Mouse (Mus musculus) liver, embryonic 14.5 days (tissue): ENCODE data around the gene Dnah8. TPM values are rescaled to one million over a fixed set of nuclear protein-coding genes. Genes with fewer than 3 reads are reported as not detected.

Experiments
- ATAC-seq: fragments of 200-750 bp; cut with Nextera tagmentation; 2 replicates; pipeline ENCODE4 v1.8.0; 2017; ENCODE audit warnings: moderate number of reproducible peaks, mild to moderate bottlenecking, moderate library complexity; ENCODE audit not compliant: insufficient read depth
- DNase-seq, 3 experiments: peaks; one replicate each; pipeline ENCODE4 v3.0.0-alpha.2; 2012 to 2013; ENCODE audit warnings: low read depth in 3 of 3, low spot score in 3 of 3
- H3K27ac ChIP-seq: fragments of 300-500 bp; sonication (generic); 2 replicates; pipeline ENCODE4 v1.5.1; 2014; ENCODE audit warnings: moderate library complexity, mild to moderate bottlenecking, control low read depth, inconsistent platforms
- H3K27me3 ChIP-seq: fragments of 300-500 bp; sonication (generic); 2 replicates; pipeline ENCODE4 v1.6.1; 2014; ENCODE audit warnings: mild to moderate bottlenecking, low read length, moderate library complexity; ENCODE audit not compliant: control insufficient read depth, insufficient read depth
- H3K36me3 ChIP-seq: fragments of 300-500 bp; sonication (generic); replicated peaks from 2 replicates; pipeline ENCODE4 v1.6.1; 2014; ENCODE audit warnings: low read depth; ENCODE audit not compliant: control insufficient read depth, insufficient read depth
- H3K4me1 ChIP-seq, 2 experiments: fragments of 200-500 bp in 1 of 2; fragments of 300-500 bp in 1 of 2; sonication (generic) in 1 of 2; replicated peaks; 2 replicates each; pipeline ENCODE4 v1.6.1; 2012 to 2014; ENCODE audit warnings: antibody characterized with exemption in 1 of 2, inconsistent platforms in 1 of 2, low read length in 1 of 2; ENCODE audit not compliant: control insufficient read depth in 2 of 2, insufficient read depth in 2 of 2
- H3K4me2 ChIP-seq: fragments of 300-500 bp; sonication (generic); 2 replicates; pipeline ENCODE4 v1.6.1; 2014; ENCODE audit warnings: low read depth, mild to moderate bottlenecking, control low read depth, moderate library complexity
- H3K4me3 ChIP-seq, 2 experiments: fragments of 200-500 bp in 1 of 2; fragments of 300-500 bp in 1 of 2; sonication (generic) in 1 of 2; 2 replicates each; pipeline ENCODE4 v1.5.1; 2012 to 2014; ENCODE audit warnings: low read depth in 2 of 2, low read length in 2 of 2, mild to moderate bottlenecking in 2 of 2, control low read depth in 1 of 2, inconsistent platforms in 1 of 2, moderate library complexity in 1 of 2; ENCODE audit not compliant: insufficient read depth in 1 of 2
- H3K9ac ChIP-seq: fragments of 300-500 bp; sonication (generic); replicated peaks from 2 replicates; pipeline ENCODE4 v1.6.1; 2014; ENCODE audit warnings: mild to moderate bottlenecking, control low read depth, moderate library complexity
- H3K9me3 ChIP-seq: fragments of 300-500 bp; sonication (generic); 2 replicates; pipeline ENCODE4 v1.6.1; 2016; ENCODE audit warnings: low read length, mixed read lengths; ENCODE audit not compliant: control insufficient read depth
- CTCF ChIP-seq: IDR thresholded peaks from 2 replicates; pipeline ENCODE4 v1.5.1; 2016; ENCODE audit warnings: antibody characterized with exemption, low read depth, control low read depth
- EP300 ChIP-seq: IDR thresholded peaks from 2 replicates; pipeline ENCODE4 v1.6.1; 2016; ENCODE audit warnings: antibody characterized with exemption, low read depth
- WGBS: fragments of 180-500 bp; shearing (Covaris S2); extraction: QIAGEN DNeasy Blood & Tissue Kit; methylation state at CpG from one replicate; pipeline ENCODE4 v1.1.7; 2014; ENCODE audit not compliant: insufficient replicate concordance; 5-methylcytosine and 5-hydroxymethylcytosine counted together
- polyA plus RNA-seq, 2 experiments: library from polyadenylated mRNA; depleted of rRNA in 1 of 2; stranded (reverse) in 1 of 2; unstranded in 1 of 2; fragments of >200 nt; fragmentation: Nextera tagmentation in 1 of 2; extraction: Ambion mirVana in 1 of 2; gene quantifications; 2 replicates each; pipeline versions ENCODE4 v1.2.1 to v1.2.3; 2012 to 2014

Dnah8 gene
- polyA plus RNA-seq, 2 experiments = 0.83 to 1.8 TPM

DNA sequence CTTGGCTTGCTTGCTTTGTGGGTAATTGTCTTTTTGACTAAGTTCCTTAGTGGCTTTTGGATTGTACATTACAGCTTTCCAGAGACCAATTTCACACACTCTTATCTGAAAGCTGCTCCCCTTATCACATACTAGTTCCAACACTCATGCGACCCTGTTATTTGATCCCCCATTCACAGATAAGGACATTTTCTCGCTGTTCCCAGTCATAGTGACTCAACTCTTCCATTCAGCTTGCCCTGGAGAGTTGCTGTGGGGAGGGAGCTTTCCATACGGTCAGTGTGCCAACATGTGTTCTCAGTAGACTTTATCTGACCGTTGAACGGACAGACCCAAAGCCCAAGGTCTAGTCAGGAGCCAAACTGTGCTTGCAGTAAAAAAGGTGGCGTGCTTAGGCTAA lies 197.0 kb downstream of the Dnah8 start:
- H3K36me3 ChIP-seq = no peaks in the 10 kb centered on the region
- no peak overlapping the region for H3K4me3 ChIP-seq
- no peaks in the 10 kb centered on the region for H3K4me1 ChIP-seq
- no peak overlapping the region for H3K9ac ChIP-seq
- no peaks in the 10 kb centered on the region for H3K9me3 ChIP-seq
- no peak overlapping the region for H3K4me2 ChIP-seq
- TF ChIP-seq EP300 = no peak
- WGBS = 36% methylated on average over 6 of the region's 6 CpGs
- DNase-seq = no peak
- H3K27ac ChIP-seq = no peak overlapping the region
- ATAC-seq = no peak
- no peaks in the 10 kb centered on the region for H3K27me3 ChIP-seq

DNA sequence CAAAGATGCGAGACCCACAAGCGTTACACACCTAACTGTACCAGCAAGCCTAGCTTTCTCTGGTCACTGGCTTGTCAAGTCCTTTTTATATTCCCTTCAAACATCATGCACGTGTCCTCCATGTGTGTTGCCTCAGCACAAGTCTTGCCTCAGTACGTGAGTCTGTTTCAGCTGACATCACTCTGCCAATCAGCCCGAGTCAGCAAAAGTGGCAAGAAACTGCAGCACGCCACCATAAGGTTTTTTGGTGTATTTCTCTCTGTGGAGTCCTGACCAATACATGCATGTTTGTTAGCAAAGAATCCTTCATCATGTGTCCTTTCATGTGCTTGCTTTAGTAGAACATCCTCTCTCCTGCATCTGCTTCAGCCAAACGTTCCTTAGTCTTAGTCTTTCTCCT lies 200.3 kb downstream of the Dnah8 start:
- H3K4me1 ChIP-seq = no peaks in the 10 kb centered on the region
- no peak overlapping the region for H3K27ac ChIP-seq
- WGBS = 66% methylated on average over 7 of the region's 7 CpGs
- no peaks in the 10 kb centered on the region for H3K27me3 ChIP-seq
- no peak overlapping the region for H3K4me2 ChIP-seq
- H3K9ac ChIP-seq = no peak overlapping the region
- H3K4me3 ChIP-seq = no peak overlapping the region
- TF ChIP-seq EP300 (no peak), CTCF (no peak)
- ATAC-seq (no peak), DNase-seq (no peak)
- no peaks in the 10 kb centered on the region for H3K9me3 ChIP-seq
- no peaks in the 10 kb centered on the region for H3K36me3 ChIP-seq

DNA sequence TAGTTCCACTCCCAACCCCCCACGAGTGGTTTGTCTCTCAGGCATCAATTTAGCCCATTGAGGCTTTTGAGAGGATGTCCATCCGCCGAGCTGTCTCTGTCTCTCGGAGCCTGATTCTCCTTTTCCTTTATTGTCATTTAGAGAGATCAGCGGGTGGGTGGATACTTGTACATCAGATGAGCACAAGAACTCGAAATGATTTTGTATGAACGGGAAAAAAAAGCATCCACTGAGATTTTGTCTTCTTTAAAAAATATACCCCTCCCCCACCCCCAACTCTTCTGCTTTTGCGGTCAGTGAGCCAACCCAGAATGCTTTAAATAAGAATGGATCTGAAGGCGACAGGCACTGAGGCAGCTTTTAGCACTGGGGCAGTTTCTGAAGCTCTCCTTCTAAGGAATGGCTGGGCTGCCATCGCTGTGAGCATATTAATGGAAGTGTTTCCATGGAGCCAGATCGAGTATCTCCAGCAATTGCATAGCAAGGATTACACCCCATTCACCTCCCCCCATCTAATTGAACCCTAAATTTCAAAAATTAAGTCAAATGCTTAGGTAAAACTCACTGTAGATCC lies 201.7 kb downstream of the Dnah8 start:
- H3K27ac ChIP-seq = no peak overlapping the region
- H3K4me3 ChIP-seq = no peak overlapping the region
- ATAC-seq (no peak), DNase-seq (no peak)
- no peak overlapping the region for H3K4me2 ChIP-seq
- TF ChIP-seq EP300 (no peak), CTCF (no peak)
- H3K9me3 ChIP-seq = no peaks in the 10 kb centered on the region
- 47% methylated on average over 11 of the region's 11 CpGs for WGBS
- no peaks in the 10 kb centered on the region for H3K36me3 ChIP-seq
- H3K27me3 ChIP-seq = no peaks in the 10 kb centered on the region
- H3K4me1 ChIP-seq = no peaks in the 10 kb centered on the region
- no peak overlapping the region for H3K9ac ChIP-seq

DNA sequence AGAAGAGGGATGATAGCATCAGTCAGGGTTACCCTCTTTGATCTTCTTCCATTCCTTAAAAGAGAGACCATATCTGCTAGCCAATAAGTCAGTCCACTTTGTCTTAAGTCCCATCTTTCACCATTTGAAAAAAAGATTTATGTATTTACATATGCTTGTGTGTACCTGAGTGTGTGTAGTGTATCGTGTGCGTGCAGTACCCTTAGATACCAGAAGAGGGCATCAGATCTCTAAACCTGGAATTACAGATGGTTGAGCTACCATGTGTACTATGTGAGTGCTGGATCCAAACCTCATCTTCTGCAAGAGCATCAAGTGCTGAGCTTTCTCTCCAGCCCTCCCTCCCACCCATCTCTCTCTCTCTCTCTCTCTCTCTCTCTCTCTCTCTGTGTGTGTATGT lies 207.0 kb downstream of the Dnah8 start:
- Histone ChIP-seq H3K27ac (no peak overlapping the region), H3K4me1 (peaks cover 0 to 6% of the 10 kb centered on the region in 2 experiments; a peak in 1 of 4 replicates), H3K27me3 (no peaks in the 10 kb centered on the region), H3K9me3 (no peaks in the 10 kb centered on the region), H3K9ac (no peak overlapping the region), H3K4me2 (no peak overlapping the region), H3K4me3 (no peak overlapping the region), H3K36me3 (no peaks in the 10 kb centered on the region)
- 84% methylated on average over 2 of the region's 2 CpGs for WGBS
- no peak for DNase-seq
- TF ChIP-seq EP300 (no peak), CTCF (peak; percentile 40)
- no peak for ATAC-seq

DNA sequence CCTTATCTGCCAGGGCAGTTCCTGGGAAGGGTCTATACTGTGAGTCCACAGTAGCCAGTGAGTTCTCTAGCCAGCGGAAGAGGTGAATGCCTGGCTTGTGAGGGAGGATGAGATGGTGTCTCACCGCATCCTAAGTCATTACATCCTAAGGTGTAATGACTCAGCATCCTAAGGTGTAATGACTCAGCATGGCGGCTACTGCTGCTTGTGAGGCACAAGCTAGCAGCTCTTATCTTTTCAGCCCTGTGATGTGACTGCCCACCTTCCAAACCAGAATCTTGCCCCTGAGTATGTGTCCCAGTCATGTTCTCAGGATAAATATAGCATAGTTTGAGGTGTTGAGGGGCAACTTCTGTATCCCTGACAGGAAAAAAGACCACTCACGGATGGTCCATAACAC lies 211.3 kb downstream of the Dnah8 start:
- Histone ChIP-seq H3K4me3 (no peak overlapping the region), H3K27ac (no peak overlapping the region), H3K27me3 (no peaks in the 10 kb centered on the region), H3K9ac (no peak overlapping the region), H3K9me3 (no peaks in the 10 kb centered on the region), H3K36me3 (no peaks in the 10 kb centered on the region), H3K4me2 (no peak overlapping the region), H3K4me1 (peaks cover 0 to 6% of the 10 kb centered on the region in 2 experiments; a peak in 1 of 4 replicates)
- no peak for TF ChIP-seq CTCF
- no peak for TF ChIP-seq EP300
- ATAC-seq (peak; percentile 52; the same call in 1 of the 2 replicates), DNase-seq (peak in 2 of 3 experiments; percentile 24 to 53)
- 49% methylated on average over 4 of the region's 4 CpGs for WGBS
